Mouse (Mus musculus): ENCODE results near the gene Gm28778. TPM values are rescaled to one million over a fixed set of nuclear protein-coding genes. Genes with fewer than 3 reads are reported as not detected.

Gene Gm28778
- total RNA-seq (2023): 1.3 to 2.5 TPM (median 2.3 TPM) in 3 of 4 replicates, not detected in the other

DNA sequence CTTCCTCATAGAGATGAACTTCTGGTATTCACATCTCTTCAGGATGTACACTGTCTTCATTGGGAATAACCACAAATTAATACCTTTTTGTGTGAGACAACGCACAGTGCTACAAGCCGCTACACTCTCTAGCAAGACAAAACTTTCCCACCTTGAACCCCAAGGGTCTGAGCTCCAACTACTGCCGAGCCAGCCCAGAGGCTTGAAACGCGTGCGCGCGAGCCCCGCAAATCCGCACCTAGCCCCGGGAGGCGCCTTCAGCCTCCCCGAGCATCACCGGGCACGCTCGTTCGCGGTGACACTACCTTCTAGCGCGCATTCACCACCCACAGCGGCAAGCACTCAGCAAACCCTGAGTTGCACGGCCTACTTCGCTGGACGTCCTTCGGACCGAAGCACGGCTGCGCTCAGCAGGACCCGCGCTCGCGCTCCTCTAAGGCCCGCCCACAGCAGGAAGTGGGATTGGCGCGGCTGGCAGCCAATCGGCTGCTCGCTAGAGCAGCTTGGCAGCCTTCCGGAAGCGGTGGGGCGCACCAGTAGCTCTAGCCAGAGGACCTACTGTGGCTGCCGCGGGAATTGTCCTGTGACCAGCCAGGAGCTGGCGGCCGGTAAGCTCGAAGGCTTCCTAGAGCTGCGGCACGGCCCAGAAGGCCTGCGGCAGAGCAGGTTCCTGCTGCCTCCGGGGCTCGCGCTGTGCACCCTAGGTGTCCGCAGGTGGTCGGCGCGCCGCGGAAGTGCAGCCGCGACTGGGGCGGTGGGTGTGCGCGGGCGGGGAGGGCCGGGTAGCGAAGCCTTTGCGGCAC is at the start of gene Gm28778, which contains the start of the genes Pms1 and Ormdl1:
TSS of gene Gm28778 (plus strand) at position 531 of the 803 bp plus-strand sequence.
TSS of gene Pms1 (minus strand) at position 438 of the 803 bp plus-strand sequence.
TSS of gene Ormdl1 (plus strand) at position 515 of the 803 bp plus-strand sequence.

DNA sequence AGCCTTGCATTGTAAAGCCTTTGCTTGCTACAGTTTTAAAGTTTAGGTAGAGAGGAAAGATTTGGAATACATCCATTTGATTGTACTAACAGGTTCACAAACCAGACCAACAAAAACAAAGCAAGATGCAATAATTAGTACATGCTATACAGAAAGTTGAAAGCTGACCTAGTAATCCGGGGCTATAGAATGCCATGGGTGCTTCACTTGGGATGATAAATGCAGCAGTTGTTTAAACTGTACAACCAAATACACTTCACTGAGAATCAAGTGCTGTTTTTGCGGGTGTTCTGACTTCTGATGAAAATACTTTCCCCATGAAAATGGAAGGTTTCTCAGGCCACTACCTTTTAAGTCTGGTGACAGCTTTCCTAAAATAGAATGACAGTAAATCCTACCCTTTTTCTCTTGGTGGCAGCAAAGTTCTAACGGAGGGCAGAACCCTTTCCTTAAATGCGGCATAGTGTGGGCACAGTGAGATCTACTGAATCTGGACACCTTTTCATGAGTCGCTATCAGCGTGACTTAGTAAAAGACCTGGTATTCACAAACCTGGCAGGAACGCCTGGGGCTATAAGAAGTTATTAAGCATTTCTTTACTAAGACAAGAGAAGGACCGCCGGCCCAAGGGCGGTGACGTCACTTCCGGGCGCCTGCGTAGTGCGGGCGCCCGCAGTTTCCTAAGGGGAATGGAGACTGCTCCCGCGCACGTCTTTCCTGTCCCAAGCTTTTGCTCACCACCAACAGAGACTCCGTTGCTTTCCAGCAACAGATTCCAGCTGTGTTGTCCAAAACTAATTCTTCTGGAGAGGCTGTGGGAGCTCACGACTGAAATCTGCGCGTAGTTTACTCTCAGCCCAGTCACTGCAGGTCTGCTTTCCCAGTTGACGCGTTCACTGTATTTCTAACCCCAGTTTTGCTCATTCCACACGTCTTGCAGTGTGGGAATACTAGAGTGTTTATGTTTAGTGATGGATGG is 16.4 kb downstream of the Gm28778 start, which contains the start of gene Osgepl1:
TSS of gene Osgepl1 (plus strand) at position 636 of the 979 bp plus-strand sequence.

DNA sequence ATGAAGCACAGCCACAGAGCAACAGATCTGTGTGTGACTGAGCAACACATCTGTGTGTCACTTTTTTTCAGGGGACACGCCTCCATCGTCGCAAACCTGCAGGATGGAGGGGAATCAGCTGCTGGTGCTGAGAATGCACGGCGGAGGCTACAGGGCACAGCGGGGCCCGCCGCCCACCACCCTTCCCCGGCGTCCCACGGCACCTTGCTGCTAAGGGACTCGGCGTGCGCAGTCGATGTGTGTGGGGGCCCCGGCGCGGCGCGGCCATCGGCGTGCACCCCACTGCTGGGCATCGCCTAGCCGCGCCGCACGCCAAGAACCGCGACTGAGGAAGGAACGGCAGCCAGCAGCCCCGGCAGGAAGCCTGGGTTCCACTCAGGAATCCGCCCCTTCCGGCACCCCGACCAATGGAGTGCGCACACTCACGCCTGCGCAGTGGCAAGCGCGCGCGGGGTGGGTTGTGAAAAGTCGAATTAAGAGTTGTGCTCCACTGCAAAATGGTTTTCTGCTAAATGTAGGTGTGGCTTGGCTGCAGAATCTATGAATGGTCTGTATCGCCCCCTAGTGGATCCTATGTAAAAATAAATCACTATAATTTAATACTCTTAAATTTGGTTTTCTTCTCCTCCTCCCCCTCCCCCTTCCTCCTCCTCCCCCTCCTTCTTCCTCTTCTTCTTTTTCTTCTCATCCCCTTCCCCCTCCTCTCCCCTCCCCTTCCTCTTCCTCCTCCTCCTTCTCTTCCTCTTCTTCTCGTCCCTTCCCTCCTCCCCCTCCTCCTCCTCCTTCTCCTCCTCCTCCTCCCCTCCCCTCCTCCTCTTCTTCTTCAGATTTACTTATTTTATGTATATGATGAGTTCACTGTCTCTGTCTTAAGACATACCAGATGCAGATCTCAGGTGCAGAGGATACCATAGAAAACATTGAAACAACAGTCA is 55.7 kb downstream of the Gm28778 start, which contains the start of the genes Asdurf, Gm28551 and Asnsd1:
TSS of gene Asdurf (minus strand) at position 293 of the 935 bp plus-strand sequence.
TSS of gene Gm28551 (minus strand) at position 341 of the 935 bp plus-strand sequence.
TSS of gene Asnsd1 (minus strand) at position 426 of the 935 bp plus-strand sequence.

Other genes with a start within 250 kb of the Gm28778 start
- not detected in 4 replicates for gene Mstn, start 235.5 kb upstream of the Gm28778 start, total RNA-seq (2023)
- 0.86 TPM in 1 of 4 replicates, not detected in the others for gene 1700019A02Rik, start 109.5 kb upstream of the Gm28778 start, total RNA-seq (2023)
- 13.1 to 21.7 TPM (median 15.6 TPM) in 4 replicates for gene Pms1, start 93 bp upstream of the Gm28778 start, total RNA-seq (2023)
- gene Ormdl1, start within 50 bp of the Gm28778 start, total RNA-seq (2023): 12.9 to 15.1 TPM (median 14.5 TPM) in 4 replicates
- 10.6 to 13.9 TPM (median 11.1 TPM) in 4 replicates for gene Osgepl1, start 16.5 kb downstream of the Gm28778 start, total RNA-seq (2023)
- gene Asdurf, start 55.5 kb downstream of the Gm28778 start, total RNA-seq (2023): 3.9 to 19.6 TPM (median 12.4 TPM) in 4 replicates
- not detected in 4 replicates for gene Gm28551, start 55.6 kb downstream of the Gm28778 start, total RNA-seq (2023)
- gene Asnsd1, start 55.6 kb downstream of the Gm28778 start, total RNA-seq (2023): 46.1 to 56.2 TPM (median 49.4 TPM) in 4 replicates